Mouse (Mus musculus) midbrain, embryonic 16.5 days (tissue): ENCODE results near the gene Gm42417. TPM values are rescaled to one million over a fixed set of nuclear protein-coding genes. Genes with fewer than 3 reads are reported as not detected.

ENCODE experiments used
- ATAC-seq: fragments of 200-750 bp; cut with Nextera tagmentation; 2 replicates; pipeline ENCODE4 v1.8.0; 2017; ENCODE audit warnings: moderate TSS enrichment
- H3K27ac ChIP-seq: fragments of 300-500 bp; sonication (generic); 2 replicates; pipeline ENCODE4 v1.5.1; 2014; ENCODE audit warnings: mild to moderate bottlenecking, low read length, mixed read lengths
- H3K27me3 ChIP-seq: fragments of 300-500 bp; sonication (generic); 2 replicates; pipeline ENCODE4 v1.6.1; 2014; ENCODE audit warnings: low read depth, low read length, mixed read lengths; ENCODE audit not compliant: control insufficient read depth, insufficient read depth
- H3K36me3 ChIP-seq: fragments of 300-500 bp; sonication (generic); 2 replicates; pipeline ENCODE4 v1.6.1; 2014; ENCODE audit warnings: mild to moderate bottlenecking, low read length, moderate library complexity, mixed read lengths; ENCODE audit not compliant: control insufficient read depth, insufficient read depth
- H3K4me1 ChIP-seq: fragments of 300-500 bp; sonication (generic); 2 replicates; pipeline ENCODE4 v1.6.1; 2014; ENCODE audit warnings: mild to moderate bottlenecking, low read length, mixed read lengths; ENCODE audit not compliant: control insufficient read depth, insufficient read depth
- H3K4me2 ChIP-seq: fragments of 300-500 bp; sonication (generic); 2 replicates; pipeline ENCODE4 v1.6.1; 2014; ENCODE audit warnings: mild to moderate bottlenecking, low read length, mixed read lengths
- H3K4me3 ChIP-seq: fragments of 300-500 bp; sonication (generic); 2 replicates; pipeline ENCODE4 v1.5.1; 2014; ENCODE audit warnings: low read depth, mild to moderate bottlenecking, low read length, moderate library complexity, mixed read lengths
- H3K9ac ChIP-seq: fragments of 300-500 bp; sonication (generic); 2 replicates; pipeline ENCODE4 v1.6.1; 2014; ENCODE audit warnings: low read depth, low read length, mixed read lengths
- H3K9me3 ChIP-seq: fragments of 300-500 bp; sonication (generic); replicated peaks from 2 replicates; pipeline ENCODE4 v1.6.1; 2014; ENCODE audit warnings: mild to moderate bottlenecking, low read length, mixed read lengths; ENCODE audit not compliant: control insufficient read depth, poor library complexity, severe bottlenecking
- WGBS: fragments of 180-500 bp; shearing (Covaris S2); extraction: QIAGEN DNeasy Blood & Tissue Kit; methylation state at CpG from one replicate; pipeline ENCODE4 v1.1.7; 2014; 5-methylcytosine and 5-hydroxymethylcytosine counted together
- microRNA-seq: library from miRNA; unstranded; fragments of <30 nt; microRNA quantifications from one replicate; pipeline ENCODE4, GENCODE M21; 2017
- polyA plus RNA-seq: library from polyadenylated mRNA; unstranded; fragments of >200 nt; fragmentation: Nextera tagmentation; extraction: Ambion mirVana; gene quantifications from 2 replicates; pipeline ENCODE4 v1.2.1, GENCODE M21; 2015

Gm42417 gene
- polyA plus RNA-seq, 1 experiment from 2014 or later, result 0.20 TPM

DNA sequence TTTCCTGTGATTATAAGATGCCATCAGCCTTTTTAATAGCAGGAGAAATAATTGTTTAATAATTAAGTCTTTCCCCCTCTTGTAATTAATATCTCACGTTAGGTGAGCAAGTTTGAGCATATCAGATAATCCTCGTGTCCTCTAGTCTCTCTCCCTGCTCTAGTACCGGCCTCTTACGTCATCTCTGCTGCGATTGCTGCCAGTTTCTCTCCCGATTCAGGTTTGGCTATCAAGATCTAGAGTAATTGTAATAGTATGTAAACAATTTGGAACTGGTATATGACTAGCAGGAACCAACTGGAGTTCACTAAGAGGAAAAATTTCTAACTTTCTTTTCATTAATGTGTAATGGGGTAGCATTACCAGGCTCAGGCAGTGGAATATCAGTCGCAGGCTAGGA is 54.1 kb downstream of the Gm42417 start:
- no peak for ATAC-seq
- Histone ChIP-seq H3K9me3 (no peaks in the 10 kb centered on the region), H3K4me3 (no peak overlapping the region), H3K27ac (no peak overlapping the region), H3K9ac (no peak overlapping the region), H3K4me2 (no peak overlapping the region), H3K4me1 (no peaks in the 10 kb centered on the region), H3K36me3 (no peaks in the 10 kb centered on the region), H3K27me3 (no peaks in the 10 kb centered on the region)
- 86% methylated on average over 7 of the region's 7 CpGs for WGBS

DNA sequence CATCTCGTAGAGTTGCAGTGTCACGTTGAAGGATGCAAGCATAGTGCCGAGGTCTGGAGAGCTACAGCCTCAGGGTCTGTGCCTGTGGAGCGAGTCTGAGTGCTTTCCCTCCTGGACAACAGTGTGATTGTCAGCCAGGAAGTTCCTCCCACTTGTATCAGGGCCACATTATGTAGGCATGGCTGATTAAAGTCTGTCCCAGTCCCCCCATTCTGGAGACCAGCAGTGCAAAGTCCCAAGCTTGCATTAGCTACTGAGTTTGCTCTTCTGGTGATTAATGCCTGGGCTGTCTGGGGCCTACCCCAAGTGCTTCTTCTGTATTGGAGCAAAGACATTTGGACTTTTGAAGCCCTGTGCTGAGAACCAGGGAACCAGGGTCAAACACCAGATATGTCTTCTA is 55.4 kb downstream of the Gm42417 start:
- Histone ChIP-seq H3K36me3 (no peaks in the 10 kb centered on the region), H3K4me3 (no peak overlapping the region), H3K27me3 (no peaks in the 10 kb centered on the region), H3K9ac (no peak overlapping the region), H3K4me1 (no peaks in the 10 kb centered on the region), H3K9me3 (no peaks in the 10 kb centered on the region), H3K27ac (no peak overlapping the region), H3K4me2 (no peak overlapping the region)
- WGBS, result 72% methylated on average over 4 of the region's 4 CpGs
- no peak for ATAC-seq

Small RNA genes within 50 kb of the gene (microRNA-seq; reads per million reads assigned to microRNA genes)
- gene Gm47280, result not detected

Other genes starting within 250 kb of the Gm42417 start
- gene Arid5a, start 231.7 kb downstream of the Gm42417 start, polyA plus RNA-seq, result 2.8 and 3.6 TPM in 2 replicates
- 41.5 and 46.0 TPM in 2 replicates for gene Kansl3, start 170.2 kb downstream of the Gm42417 start, polyA plus RNA-seq
- gene Fer1l5, start 167.1 kb downstream of the Gm42417 start, polyA plus RNA-seq, result 2.9 TPM in 2 replicates
- 65.7 and 73.0 TPM in 2 replicates for gene Lman2l, start 94.2 kb downstream of the Gm42417 start, polyA plus RNA-seq
- 9.8 and 11.5 TPM in 2 replicates for gene Cnnm4, start 67.8 kb downstream of the Gm42417 start, polyA plus RNA-seq
- 4.2 and 4.5 TPM in 2 replicates for gene Cnnm3, start 27.6 kb downstream of the Gm42417 start, polyA plus RNA-seq
- 16.1 and 17.0 TPM in 2 replicates for gene Ankrd23, start 2.5 kb downstream of the Gm42417 start, polyA plus RNA-seq
- 30.6 and 32.8 TPM in 2 replicates for gene Ankrd39, start 8.0 kb upstream of the Gm42417 start, polyA plus RNA-seq
- 24.4 and 27.0 TPM in 2 replicates for gene Sema4c, start 18.9 kb upstream of the Gm42417 start, polyA plus RNA-seq
- gene Fam178b, start 143.8 kb upstream of the Gm42417 start, polyA plus RNA-seq, result 0.33 TPM in 1 of 2 replicates, not detected in the other
- gene Cox5b, start 152.0 kb upstream of the Gm42417 start, polyA plus RNA-seq, result 577 and 626 TPM in 2 replicates
- gene 4933424G06Rik, start 170.7 kb upstream of the Gm42417 start, polyA plus RNA-seq, result 0.75 and 1.2 TPM in 2 replicates
- 92.3 and 106 TPM in 2 replicates for gene Actr1b, start 175.0 kb upstream of the Gm42417 start, polyA plus RNA-seq
- gene Zap70, start 222.4 kb upstream of the Gm42417 start, polyA plus RNA-seq, result 2.0 and 2.6 TPM in 2 replicates